Mouse (Mus musculus): ENCODE measurements around the gene Elane. TPM values are rescaled to one million over a fixed set of nuclear protein-coding genes. Genes with fewer than 3 reads are reported as not detected.

Elane gene
- polyA plus RNA-seq, 1 experiment from 2014 or later = 0.53 TPM

DNA sequence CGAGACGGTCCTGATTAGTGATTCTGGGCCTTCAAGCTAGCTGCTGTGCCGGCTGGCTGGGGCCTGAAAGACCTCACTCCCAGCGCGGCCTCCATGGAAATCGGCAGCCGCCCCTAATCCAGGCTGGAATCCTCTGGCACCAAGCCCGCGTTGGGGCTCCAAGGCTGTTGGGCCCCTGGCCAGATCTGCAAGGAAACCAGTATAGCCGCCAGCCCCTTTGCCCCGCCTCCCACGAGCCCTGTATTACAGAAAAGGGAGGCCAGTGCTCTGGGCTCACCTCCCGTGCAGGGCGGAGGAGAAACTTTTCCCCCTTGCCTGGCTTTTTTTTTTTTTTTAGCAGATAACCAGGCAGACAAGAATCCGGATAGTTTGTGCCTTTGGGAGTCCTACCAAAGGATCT, 32.7 kb upstream of the Elane start:
- no peaks in the 10 kb centered on the region for H3K27me3 ChIP-seq (replicated peaks)
- H3K4me2 ChIP-seq (replicated peaks) = peak overlapping the region; percentile 100
- H3K27ac ChIP-seq = peak overlapping the region; percentile 99
- peak; percentile 38 for ATAC-seq (ENCODE audit: low FRiP score, low read depth)
- peak overlapping the region; percentile 79 for H3K9ac ChIP-seq
- WGBS = under 1% methylated on average over 15 of the region's 15 CpGs
- H3K36me3 ChIP-seq = peaks cover 19% of the 10 kb centered on the region
- peak overlapping the region; percentile 96 for H3K4me3 ChIP-seq
- H3K4me1 ChIP-seq = peaks cover 53% of the 10 kb centered on the region
- no peaks in the 10 kb centered on the region for H3K9me3 ChIP-seq

DNA sequence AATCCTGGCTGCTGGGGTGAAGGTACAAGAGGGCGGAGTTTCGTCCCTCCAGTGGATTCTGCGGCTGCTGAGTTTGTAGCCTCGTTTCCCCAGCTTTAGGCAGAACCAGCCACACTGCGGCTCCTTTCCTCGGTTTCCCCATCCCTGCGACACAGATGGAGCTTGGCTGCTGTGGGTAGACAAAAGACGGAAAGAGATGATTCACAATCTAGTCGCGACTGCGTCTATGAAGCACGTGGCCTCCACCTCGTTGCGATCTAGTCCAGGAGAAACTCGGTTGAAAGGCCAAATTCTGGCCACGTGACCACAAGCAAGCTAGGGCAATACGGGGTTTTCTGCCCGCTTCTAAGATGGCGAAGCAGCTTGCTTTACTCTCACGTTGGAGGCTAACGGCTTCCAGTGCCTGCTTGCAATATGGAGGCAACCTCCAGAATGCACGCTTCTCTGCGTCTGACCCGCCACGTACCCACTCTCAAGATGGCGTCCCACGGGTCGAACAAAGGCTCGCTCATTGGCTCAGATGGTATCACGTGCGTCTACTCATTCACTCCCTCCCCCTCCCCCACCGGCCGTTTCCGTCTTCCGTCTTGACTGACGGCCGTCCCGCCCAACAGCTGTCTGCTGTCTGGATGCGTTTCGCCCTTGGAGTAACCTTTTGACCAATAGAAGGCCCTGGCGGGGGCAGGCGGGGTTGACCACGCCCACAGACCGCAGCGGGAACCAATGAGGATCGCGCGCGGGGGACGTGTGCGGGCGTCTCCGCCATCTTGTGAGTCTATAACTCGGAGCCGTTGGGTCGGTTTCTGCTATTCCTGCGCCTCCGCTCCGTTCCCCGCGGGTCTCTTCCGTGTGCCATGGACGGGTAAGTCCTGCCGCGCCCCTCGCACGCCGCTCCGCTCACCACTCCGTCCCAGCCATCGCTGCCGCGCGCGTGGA, 31.9 kb upstream of the Elane start, which contains the start of gene Ptbp1:
Gene Ptbp1 (plus strand): TSS at position 568 of the 936 bp plus-strand sequence.
- peak within 1 kb of the TSS; percentile 100 for H3K4me2 ChIP-seq (replicated peaks)
- no peaks in the 10 kb centered on the region for H3K27me3 ChIP-seq (replicated peaks)
- peak; percentile 91 for ATAC-seq (ENCODE audit: low FRiP score, low read depth)
- peaks cover 27% of the 10 kb centered on the region for H3K36me3 ChIP-seq
- peaks cover 60% of the 10 kb centered on the region for H3K4me1 ChIP-seq
- H3K9ac ChIP-seq = peak within 1 kb of the TSS; percentile 97
- under 1% methylated on average over 75 of the region's 75 CpGs for WGBS
- H3K27ac ChIP-seq = peak within 1 kb of the TSS; percentile 99
- H3K9me3 ChIP-seq = no peaks in the 10 kb centered on the region
- peak within 1 kb of the TSS; percentile 96 for H3K4me3 ChIP-seq

DNA sequence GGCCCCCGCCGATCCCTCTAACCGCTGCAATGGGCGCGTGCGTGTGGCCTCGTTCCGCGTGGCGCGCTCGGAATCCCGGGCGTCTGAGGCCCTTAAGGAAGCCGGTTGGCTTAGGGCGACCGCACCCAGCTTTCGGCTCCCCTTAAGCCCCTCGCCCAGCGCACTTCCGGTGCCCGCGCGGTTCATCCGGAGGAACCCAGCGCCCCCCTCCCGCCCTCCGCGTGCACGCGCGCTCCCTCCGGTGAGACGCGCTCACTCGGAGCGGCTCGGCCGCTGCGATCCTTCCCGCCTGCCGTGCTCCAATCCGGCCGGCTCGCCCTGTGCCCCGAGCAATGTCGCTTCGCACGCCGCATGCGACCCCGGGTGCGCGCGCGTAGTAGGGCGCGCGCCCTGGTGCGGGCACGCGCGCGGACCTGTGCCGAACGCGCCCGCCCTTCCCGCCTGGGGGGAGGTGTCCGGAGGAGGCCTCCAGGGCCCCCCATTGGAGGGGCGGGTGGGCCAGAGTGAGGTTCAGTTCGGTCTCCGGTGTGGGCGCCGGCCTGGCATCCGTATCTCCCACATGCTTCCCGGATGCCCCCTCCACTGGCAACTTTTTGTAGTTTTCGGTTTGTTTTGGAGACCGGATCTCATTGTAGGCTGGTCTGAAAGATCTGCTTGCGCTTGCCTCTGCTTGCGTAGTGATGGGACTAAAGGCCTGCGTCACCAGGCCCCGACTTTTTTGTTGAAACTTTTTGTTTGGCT, 31.1 kb upstream of the Elane start:
- no peaks in the 10 kb centered on the region for H3K27me3 ChIP-seq (replicated peaks)
- H3K4me3 ChIP-seq = peak overlapping the region; percentile 96
- H3K9ac ChIP-seq = peak overlapping the region; percentile 97
- ATAC-seq (ENCODE audit: low FRiP score, low read depth) = peak; percentile 49
- H3K9me3 ChIP-seq = no peaks in the 10 kb centered on the region
- WGBS = under 1% methylated on average over 83 of the region's 83 CpGs
- peak overlapping the region; percentile 99 for H3K27ac ChIP-seq
- H3K4me1 ChIP-seq = peaks cover 60% of the 10 kb centered on the region
- peak overlapping the region; percentile 100 for H3K4me2 ChIP-seq (replicated peaks)
- peaks cover 35% of the 10 kb centered on the region for H3K36me3 ChIP-seq

DNA sequence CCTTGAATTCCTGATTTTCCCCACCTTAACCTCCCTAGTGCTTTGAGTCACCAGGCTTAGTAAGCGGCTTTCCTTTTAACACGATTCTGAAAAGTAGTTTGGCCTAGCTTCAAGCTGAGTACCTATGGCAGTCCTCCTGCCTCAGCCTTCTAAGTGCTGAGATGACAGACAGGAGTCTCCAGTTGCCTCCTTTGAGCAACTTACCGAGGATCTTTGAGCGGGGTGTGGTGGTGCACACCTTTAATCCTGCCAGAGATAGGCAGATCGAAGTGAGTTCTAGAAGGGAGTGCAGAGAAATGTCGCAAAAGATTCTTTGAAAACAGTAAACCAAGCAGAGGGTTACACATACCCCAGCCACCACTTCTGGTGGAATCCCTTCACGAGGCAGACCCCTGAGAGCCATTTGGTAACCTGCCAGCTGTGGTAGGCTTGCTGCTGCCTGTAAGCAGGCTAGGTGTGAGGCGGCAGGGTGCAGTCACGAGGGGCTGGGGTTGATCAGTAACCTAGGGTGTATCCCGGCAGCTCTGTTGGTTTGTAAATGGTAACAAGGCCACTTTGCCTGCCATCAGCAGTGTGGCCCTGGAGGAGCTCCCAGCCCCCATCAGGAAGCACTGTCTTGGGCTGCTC, 30.4 kb upstream of the Elane start:
- ATAC-seq (ENCODE audit: low FRiP score, low read depth) = no peak
- H3K9me3 ChIP-seq = no peaks in the 10 kb centered on the region
- H3K4me3 ChIP-seq = peak overlapping the region; percentile 96
- H3K27ac ChIP-seq = no peak overlapping the region
- peaks cover 42% of the 10 kb centered on the region for H3K36me3 ChIP-seq
- WGBS = 6% methylated on average over 10 of the region's 10 CpGs
- no peaks in the 10 kb centered on the region for H3K27me3 ChIP-seq (replicated peaks)
- H3K4me2 ChIP-seq (replicated peaks) = peak overlapping the region; percentile 100
- H3K9ac ChIP-seq = peak overlapping the region; percentile 97
- H3K4me1 ChIP-seq = peaks cover 60% of the 10 kb centered on the region

DNA sequence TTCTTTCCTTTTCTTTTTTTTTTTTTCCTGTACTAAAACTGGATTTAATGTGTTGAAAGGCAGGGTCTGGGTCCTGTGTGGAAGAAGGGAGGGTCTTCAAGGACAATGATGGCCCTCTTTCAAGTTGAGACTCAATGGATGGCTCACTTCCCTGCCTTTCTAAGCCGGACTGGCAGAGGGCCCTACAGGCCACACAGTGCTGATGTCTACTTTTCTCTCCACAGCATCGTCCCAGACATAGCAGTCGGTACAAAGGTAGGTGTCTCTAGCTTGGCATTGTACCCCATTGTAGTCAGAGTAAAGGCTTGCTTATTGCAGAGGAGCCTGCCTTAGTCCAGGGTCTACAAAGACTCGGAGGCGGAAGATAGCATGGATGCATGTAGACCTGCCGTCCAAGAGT, 29.8 kb upstream of the Elane start:
- Histone ChIP-seq H3K4me3 (peak overlapping the region; percentile 96), H3K4me2 (replicated peaks) (peak overlapping the region; percentile 100), H3K36me3 (peaks cover 48% of the 10 kb centered on the region), H3K9ac (peak overlapping the region; percentile 97), H3K9me3 (no peaks in the 10 kb centered on the region), H3K4me1 (peaks cover 60% of the 10 kb centered on the region), H3K27ac (no peak overlapping the region), H3K27me3 (replicated peaks) (no peaks in the 10 kb centered on the region)
- 57% methylated on average over 6 of the region's 6 CpGs for WGBS
- no peak for ATAC-seq (ENCODE audit: low FRiP score, low read depth)

DNA sequence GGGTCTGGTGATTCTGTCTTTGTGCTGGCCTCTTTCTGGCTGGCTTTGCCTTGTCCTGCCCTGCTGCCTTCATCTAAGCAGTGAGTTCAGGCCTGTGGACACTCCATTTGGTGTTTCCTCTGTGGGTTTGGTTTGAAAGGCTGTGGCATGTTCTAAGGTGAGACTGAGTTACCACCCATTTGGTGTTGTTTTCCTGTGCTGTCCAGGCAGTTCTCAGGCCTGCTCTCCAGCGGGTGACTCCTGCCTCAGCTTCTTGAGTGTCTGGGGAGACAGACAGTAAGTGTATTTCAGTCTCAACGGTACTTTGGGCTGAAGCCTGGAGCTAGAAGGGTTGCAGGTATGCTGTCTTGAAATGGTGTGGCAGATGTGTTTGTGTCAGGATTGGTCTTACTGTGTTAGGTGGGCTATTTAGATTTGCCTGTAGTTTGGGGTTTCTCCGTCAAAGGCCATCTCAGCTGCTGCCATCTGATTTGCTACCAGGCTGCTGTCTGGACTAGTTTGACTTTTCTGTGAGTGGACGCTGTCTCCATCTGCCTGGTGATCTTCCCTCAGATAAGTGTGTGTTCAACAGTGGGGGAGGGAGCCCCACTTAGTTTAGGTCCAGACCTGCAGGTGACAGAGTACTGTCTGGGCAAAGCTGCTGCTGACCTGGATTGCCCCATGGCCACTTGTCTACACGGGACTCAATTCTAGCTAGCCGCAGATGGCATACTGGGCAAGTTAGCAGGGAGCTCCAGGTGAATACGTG, 29.2 kb upstream of the Elane start:
- H3K4me2 ChIP-seq (replicated peaks) = peak overlapping the region; percentile 100
- H3K27ac ChIP-seq = peak overlapping the region; percentile 26; the same call in 1 of the 2 replicates
- peak overlapping the region; percentile 96 for H3K4me3 ChIP-seq
- H3K27me3 ChIP-seq (replicated peaks) = no peaks in the 10 kb centered on the region
- no peak for ATAC-seq (ENCODE audit: low FRiP score, low read depth)
- peak overlapping the region; percentile 97 for H3K9ac ChIP-seq
- peaks cover 54% of the 10 kb centered on the region for H3K4me1 ChIP-seq
- peaks cover 54% of the 10 kb centered on the region for H3K36me3 ChIP-seq
- no peaks in the 10 kb centered on the region for H3K9me3 ChIP-seq
- WGBS = 62% methylated on average over 7 of the region's 7 CpGs

DNA sequence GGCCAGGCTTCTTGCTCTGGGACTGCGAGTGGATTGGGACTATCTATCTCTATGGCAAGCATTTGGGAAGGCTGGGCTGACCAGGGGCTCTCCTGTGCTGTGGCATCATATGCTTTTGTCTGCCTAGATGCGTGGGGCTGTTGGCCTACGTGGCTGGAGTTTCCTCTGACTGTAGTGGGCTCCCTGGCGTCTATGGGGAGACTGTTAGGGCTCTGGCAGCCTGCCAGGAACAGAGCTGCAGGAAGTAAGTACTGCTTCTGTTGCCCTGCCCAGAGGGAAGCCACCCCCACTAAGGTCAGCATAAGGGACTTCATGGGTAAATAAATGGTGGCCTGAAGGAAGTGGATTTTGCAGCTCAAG, 28.6 kb upstream of the Elane start:
- Histone ChIP-seq H3K36me3 (peaks cover 60% of the 10 kb centered on the region), H3K9ac (peak overlapping the region; percentile 97), H3K27ac (peak overlapping the region; percentile 26; the same call in 1 of the 2 replicates), H3K9me3 (no peaks in the 10 kb centered on the region), H3K4me3 (peak overlapping the region; percentile 96), H3K27me3 (replicated peaks) (no peaks in the 10 kb centered on the region), H3K4me2 (replicated peaks) (peak overlapping the region; percentile 100), H3K4me1 (peaks cover 48% of the 10 kb centered on the region)
- 37% methylated on average over 4 of the region's 4 CpGs for WGBS
- no peak for ATAC-seq (ENCODE audit: low FRiP score, low read depth)

DNA sequence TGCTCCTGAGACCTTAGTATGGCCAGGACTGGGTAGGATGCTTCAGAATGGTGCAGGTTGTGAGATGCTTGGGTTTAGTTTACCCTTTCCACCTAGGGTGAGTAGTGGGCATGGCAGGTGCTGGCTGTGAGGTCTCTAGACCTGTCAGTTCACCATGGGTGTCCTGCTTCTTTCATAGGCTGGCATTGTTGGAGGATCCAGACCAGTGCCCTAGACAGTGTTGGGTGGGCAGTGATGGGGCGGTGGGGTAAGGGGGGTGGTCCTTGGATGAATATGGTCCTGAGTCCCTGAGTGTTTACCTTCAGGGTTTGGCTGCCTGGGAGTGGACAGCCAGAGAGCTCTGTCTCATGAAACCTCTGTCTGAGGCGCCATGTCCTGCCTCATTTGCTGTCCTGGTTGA, 28.2 kb upstream of the Elane start:
- ATAC-seq (ENCODE audit: low FRiP score, low read depth) = no peak
- Histone ChIP-seq H3K4me3 (peak overlapping the region; percentile 96; the same call in 1 of the 2 replicates), H3K4me1 (peaks cover 44% of the 10 kb centered on the region)

DNA sequence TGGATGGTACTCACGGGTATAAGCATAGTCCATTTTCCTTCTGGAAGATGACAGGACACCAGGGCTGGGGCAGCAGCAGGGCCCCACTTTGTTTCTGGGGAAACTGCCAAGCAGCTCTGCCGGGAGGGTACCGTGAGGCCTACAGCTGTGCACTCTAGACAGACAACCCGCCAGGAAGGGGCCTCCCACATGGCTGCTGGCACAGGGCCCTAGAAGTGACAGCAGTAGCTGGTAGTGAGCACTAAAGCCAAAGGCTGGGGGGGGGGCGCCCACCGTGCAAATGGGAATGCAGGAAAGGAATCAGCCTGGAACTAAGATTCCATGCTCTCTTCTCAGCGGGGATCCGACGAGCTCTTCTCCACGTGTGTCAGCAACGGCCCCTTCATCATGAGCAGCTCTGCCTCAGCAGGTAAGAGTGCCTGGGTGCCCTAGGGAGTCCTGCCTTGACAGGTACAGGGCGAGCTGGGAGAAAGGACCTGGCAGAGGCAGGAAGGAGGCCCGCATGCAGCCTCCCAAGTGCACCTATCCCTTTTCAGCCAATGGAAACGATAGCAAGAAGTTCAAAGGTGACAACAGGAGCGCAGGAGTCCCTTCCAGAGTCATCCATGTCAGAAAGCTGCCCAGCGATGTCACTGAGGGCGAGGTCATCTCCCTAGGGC, 27.5 kb upstream of the Elane start:
- Histone ChIP-seq H3K9me3 (no peaks in the 10 kb centered on the region), H3K9ac (peak overlapping the region; percentile 97; the same call in 1 of the 2 replicates), H3K27me3 (replicated peaks) (no peaks in the 10 kb centered on the region), H3K4me2 (replicated peaks) (peak overlapping the region; percentile 100), H3K27ac (no peak overlapping the region), H3K4me3 (no peak overlapping the region), H3K36me3 (peaks cover 71% of the 10 kb centered on the region), H3K4me1 (peaks cover 38% of the 10 kb centered on the region)
- WGBS = 61% methylated on average over 17 of the region's 17 CpGs
- no peak for ATAC-seq (ENCODE audit: low FRiP score, low read depth)

More for the DNA sequence above, 28.2 kb upstream of the Elane start:
- Histone ChIP-seq H3K4me2 (replicated peaks) (peak overlapping the region; percentile 100), H3K9ac (peak overlapping the region; percentile 97), H3K36me3 (peaks cover 64% of the 10 kb centered on the region), H3K27me3 (replicated peaks) (no peaks in the 10 kb centered on the region), H3K27ac (peak overlapping the region; percentile 26; the same call in 1 of the 2 replicates), H3K9me3 (no peaks in the 10 kb centered on the region)
- 88% methylated on average over 2 of the region's 2 CpGs for WGBS

DNA sequence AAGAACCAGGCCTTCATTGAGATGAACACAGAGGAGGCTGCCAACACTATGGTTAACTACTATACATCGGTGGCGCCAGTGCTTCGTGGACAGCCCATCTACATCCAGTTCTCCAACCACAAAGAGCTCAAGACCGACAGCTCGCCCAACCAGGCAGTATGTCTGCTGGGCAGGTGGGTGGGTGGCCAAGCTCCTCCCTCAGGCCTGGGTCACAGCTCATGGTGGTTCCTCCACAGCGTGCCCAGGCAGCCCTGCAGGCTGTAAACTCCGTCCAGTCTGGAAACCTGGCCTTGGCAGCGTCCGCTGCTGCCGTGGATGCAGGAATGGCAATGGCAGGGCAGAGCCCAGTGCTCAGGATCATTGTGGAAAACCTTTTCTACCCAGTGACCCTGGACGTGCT, 26.9 kb upstream of the Elane start:
- WGBS = 88% methylated on average over 11 of the region's 11 CpGs
- no peaks in the 10 kb centered on the region for H3K27me3 ChIP-seq (replicated peaks)
- peaks cover 38% of the 10 kb centered on the region for H3K4me1 ChIP-seq
- H3K9ac ChIP-seq = no peak overlapping the region
- H3K27ac ChIP-seq = no peak overlapping the region
- peaks cover 75% of the 10 kb centered on the region for H3K36me3 ChIP-seq
- no peak overlapping the region; the same call in 1 of the 2 replicates for H3K4me2 ChIP-seq (replicated peaks)
- H3K4me3 ChIP-seq = no peak overlapping the region
- no peak for ATAC-seq (ENCODE audit: low FRiP score, low read depth)
- H3K9me3 ChIP-seq = no peaks in the 10 kb centered on the region

Data from neural tube, embryonic 12.5 days (tissue).